Mouse (Mus musculus) adrenal gland, postnatal 14 days (tissue): ENCODE measurements around the gene Gm20736. TPM values are rescaled to one million over a fixed set of nuclear protein-coding genes. Genes with fewer than 3 reads are reported as not detected.
"Not testable (repeated sequence)": the region's sequence is repeated elsewhere in the genome, so short reads cannot be mapped to it uniquely, and the experiment has no call there.

Experiments
- DNase-seq: peaks from one replicate; pipeline ENCODE4 v3.0.0; 2021; ENCODE audit warnings: mixed read lengths
- long read RNA-seq, 2 experiments: library from polyadenylated mRNA; stranded (forward); transcript quantifications; one replicate each; pipeline ENCODE4 v2.0.0; 2021
- total RNA-seq: library from RNA; stranded (reverse); gene quantifications from 2 replicates; pipeline ENCODE4 v1.2.3, GENCODE M21; 2021

Gene Gm20736
- not detected in 2 replicates for total RNA-seq
- long read RNA-seq, experiment 1: 0 reads
- long read RNA-seq, experiment 2: 0 reads

DNA sequence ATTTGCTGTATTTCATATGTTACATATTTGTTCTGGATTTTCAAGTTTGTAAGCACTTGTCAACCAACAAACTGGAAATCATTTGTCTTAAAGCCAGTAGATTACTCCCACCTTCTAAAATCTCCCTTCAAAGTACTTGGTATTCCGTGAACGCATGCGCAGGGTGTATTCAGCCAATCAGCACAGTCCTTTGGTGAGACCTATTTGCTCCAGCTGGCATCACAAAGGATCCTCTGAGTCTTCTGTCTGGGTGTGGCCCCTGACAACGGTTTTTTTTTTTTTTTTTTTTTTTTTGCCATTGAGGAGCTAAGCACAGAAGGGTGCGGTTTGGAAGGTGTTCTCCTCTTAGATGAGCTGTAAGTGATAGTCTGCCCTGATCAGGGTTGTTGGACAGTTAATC, at the start of gene Gm20736:
Gene Gm20736, plus strand, starts transcription at position 301 of the 400 bp plus-strand sequence.
- not testable (repeated sequence) for DNase-seq

Other genes with a start within 250 kb of the Gm20736 start
- not detected in 2 replicates for gene Gm20924, start 170.2 kb upstream of the Gm20736 start, total RNA-seq